Mouse (Mus musculus) Muller cell, postnatal 12 days (primary cell): ENCODE results near the gene Sesn3.
"Not testable (repeated sequence)": the region's sequence is repeated elsewhere in the genome, so short reads cannot be mapped to it uniquely, and the experiment has no call there.

Source experiments
- DNase-seq: peaks from one replicate; pipeline ENCODE4 v3.0.0-alpha.2; 2015; ENCODE audit errors: inconsistent ontology term

The Sesn3 gene

DNA sequence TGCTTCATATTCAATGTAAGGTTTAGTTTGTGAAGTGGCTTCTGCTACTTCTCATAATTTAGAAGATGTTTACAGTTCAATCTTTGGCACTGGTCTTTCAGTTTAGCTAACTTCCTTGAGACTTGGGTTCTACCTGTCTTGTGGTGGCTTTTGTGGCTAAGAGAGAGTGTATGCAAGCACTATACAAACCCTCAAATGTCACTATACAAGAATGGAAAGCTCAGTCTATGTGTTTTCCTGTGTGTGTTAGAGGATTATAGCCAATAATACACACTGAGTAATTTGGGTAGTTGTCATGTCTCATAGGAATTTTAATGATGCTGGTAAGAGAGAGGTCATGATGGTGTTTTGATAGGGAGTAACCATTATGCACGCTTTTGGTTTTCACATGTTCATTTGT lies 5.8 kb downstream of the Sesn3 start:
- no peak for DNase-seq

DNA sequence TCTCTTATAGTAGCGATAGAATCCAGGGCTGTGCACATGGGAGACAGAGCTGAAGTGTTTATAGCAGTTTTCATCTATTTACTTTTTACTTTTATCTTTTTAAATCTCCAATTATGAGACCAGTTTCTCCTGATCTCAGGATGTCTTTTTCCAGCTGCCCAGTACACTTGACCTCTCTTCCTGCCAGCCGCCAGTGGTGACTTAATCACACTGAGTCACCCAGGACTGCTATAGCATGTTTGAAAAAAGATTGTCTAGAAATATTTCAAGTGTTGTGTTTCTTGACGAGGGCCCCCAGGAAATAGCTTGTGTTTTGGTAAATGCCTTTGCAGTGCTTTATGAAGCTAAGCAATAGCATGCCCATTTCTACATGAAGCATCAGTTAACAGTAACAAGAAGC lies 10.2 kb downstream of the Sesn3 start:
- no peak for DNase-seq

DNA sequence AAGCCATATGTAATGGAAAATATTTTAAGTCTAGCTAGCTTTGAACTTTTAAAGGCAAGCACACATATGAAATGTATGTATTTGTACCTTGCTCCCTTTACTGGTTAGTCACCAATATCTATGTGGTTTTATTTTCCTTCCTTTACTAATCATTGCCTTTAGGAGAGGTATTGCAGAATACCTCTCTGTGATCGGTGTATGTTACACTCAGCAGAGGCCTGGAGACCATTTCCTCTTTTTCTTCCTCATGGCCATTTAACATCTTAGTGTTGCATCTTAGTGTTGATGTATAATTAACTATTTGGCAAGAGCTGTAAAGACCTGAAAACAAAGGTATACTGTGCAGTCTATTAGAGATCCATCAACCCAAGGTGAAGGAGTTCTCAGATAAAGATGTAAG lies 12.4 kb downstream of the Sesn3 start:
- DNase-seq: no peak

DNA sequence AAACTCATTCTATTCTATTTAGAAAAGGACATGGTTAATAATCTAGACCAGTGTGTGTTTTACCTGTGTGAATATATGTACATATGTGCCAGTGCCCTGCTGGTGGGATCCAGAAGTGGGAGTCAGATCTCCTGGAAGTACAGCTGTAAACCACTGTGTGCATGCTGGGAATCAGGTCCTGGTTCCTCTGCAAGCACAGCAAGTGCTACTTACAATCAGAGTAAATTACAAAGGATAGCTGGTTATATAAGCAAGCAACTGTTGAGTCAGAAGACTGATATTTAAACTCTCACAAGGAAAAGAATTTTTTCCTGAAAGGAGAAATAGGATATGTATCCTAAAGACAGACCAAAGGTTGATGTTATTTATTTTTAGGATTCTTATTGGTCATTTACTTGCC lies 13.6 kb downstream of the Sesn3 start:
- DNase-seq: no peak

DNA sequence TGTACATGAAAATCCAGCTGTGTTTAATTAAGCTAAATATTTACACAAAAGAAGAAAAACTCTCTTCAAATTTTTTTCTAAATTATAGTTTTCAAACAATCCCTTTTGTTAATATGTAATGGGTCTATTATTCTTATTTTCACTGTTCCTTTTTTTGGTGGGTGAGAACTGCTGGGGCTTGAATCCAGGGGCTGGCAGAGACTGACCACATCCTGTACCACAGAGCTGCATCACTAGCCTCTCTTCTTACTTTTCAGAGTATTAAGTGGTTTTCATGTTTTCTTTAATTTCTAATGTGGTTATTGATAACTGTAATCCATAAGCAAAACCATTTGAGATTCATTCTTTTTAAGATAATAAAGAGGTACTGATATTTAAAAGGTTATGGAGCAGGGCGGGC lies 19.0 kb downstream of the Sesn3 start:
- DNase-seq: no peak

DNA sequence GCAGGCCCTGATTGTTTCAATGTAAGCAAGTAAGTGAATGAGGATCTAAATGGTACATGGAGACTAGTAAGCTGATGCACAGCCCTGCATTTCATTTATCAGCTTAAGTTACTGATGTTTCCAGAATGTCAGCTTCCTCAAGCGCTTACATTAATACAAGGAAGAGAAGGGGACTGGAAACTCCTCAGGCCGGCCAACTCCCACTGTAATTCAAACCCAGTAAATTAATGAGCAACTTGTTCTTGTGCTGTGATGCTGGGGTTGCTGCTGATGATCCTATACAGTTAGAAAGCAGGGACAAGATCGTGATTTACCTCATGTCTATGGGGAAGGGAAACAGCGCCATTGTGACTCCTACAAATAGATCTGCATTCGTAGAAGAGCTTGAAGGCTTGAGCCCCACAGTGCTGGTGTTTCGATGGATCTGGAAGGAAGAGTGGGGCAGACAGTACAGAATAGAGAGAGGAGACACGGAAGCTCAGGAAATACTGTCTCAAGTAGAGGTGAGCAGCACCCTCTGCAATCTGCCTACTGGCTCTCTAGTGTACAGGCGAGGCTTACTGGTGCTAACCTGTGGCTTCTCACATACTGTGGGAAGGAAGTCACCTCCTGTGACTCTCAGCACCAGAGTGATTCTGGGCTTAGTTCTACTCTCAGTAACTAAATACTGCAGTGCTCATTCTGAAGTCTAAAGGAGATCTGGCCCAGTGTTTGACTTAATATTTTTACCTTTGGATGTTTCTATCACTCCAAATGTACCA lies 21.0 kb downstream of the Sesn3 start:
- DNase-seq: no peak

DNA sequence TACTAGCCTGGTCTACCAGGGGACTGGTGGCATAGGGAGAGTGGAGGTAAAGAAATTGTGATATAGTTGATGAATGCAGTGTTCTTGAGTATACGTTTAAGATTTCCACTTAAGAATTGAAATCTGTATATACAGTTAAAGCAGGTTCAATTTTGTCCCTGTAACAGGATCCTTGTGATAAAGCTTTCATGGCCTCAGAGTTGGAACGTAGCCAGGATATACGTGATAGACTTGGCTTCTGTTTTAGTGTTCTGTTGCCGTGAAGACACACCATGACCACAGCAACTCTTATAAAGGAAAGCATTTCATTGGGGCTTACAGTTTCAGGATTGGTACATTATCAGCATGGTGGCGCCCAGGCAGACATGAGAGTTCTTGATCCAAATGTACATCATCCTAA lies 22.3 kb downstream of the Sesn3 start:
- DNase-seq: no peak

DNA sequence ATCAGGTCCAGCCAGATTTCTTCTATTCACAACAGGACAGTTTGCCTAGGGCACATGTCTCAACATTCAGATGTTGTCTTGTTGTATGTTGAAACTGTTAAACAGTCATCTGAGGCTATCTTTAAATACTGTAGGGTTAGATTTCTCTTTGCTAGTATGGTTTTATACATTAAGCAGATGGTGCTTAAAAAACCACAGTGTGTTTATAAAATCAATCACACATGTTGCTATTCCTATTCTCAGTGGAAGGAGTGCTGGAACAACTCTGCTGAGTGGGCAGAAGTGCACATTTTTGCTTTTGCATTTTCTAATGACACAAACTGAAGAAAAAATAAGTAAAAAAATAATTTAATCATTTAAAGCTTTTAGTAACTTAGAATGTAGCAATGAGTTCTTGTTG lies 25.0 kb downstream of the Sesn3 start:
- no peak for DNase-seq

DNA sequence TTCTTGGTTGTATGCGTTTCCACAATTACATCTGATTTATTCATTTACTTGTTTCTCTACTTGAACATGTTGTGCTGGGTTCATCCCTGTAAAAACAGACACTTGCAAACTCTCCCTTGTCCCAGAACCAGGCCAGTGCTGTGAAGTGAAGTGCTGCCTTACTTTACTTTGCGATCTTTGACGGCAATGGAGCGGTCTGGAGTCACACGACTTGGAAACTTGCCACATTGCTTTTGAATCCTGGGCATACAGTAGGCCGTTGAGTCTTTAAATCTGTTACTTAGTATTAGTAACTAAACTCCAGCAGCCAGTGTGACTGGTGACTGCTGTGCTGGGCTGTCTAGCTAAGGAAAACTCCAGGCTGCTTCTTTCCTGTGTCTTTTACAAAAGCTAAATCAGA lies 25.9 kb downstream of the Sesn3 start:
- DNase-seq: no peak

DNA sequence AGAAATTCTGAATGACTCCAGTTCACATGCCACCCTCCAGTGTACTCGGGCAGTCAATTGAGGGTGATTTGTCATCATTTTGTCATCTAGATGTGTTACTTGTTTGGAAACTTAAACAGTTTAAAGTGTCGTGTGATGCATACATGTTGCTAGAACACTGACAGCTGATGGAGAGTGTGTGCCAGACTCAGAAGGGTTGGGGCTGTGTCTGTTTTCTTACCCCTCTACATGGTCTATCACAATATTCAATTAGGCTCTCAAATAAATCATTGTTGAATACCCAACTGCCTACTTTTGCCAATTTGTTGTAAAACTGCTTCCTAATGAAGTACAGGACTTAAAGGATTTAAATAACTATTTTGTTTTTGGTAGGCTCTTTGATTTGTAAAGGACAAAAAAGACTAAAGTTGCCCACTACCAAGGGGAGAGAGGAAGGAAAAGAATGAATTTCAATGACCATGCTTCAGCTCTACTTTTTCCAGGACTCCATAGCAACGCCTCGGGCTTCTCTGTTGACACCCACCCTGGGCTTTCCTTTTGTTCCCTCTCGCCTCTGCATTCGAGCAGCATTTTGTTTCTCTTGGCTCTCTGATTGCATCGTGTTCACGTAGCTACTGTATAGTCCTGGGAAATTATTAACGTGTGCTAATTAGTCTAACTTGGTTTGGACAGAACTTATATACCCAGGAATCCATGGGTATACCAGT lies 29.5 kb downstream of the Sesn3 start:
- no peak for DNase-seq

DNA sequence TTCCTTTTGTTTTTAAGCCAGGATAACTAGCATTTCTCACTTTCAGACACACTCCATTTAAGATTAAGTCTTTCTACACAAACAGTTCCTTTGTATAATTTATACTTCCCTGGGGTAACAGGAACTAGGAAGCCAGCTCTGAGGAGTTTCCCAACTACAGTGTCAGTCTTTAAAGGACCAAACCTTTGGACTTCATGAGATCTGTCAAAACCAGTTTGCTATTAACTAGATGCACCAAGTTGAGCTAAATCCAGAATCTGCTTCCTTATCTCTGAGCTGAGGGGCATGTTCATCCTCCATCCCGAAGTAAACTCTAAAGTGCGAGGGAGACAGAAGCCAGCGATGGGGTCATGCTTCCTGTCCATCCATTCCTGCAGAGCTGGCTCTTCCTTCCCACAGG lies 32.5 kb downstream of the Sesn3 start:
- DNase-seq: no peak

DNA sequence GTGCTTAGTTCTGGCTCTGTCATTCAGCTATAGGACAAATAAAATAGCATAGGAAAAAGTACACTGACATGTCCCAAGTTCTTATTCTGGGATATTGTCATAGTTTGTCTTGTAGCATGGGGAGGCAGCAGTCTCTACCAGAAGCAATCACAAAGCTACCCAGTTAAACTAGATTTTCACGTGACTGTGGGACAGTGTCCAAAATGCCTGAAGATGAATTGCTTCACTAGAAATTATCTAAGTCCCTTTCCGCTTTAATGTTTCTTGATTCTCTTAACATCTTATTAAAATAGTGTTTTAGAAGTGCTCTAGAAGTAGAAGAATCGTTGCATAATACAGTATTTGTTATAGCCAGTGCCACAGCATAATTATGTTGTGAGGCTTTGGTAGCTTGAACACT lies 39.1 kb downstream of the Sesn3 start:
- DNase-seq: peak; percentile 20

DNA sequence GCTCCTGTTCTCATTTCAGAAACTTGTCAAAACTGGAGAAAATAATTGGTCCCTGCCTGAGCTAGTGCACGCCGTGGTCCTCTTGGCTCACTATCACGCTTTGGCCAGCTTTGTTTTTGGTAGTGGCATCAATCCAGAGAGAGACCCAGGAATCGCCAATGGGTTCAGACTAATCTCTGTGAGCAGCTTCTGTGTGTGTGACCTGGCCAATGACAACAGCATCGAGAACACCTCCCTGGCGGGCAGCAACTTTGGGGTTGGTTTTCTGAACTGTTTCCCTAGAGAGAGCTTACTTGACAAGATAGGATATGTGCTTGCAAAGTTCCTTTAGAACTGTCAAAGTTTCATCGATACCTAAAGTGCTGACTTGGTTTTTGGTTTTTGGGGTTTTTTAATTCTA lies 39.6 kb downstream of the Sesn3 start:
- peak; percentile 12 for DNase-seq

DNA sequence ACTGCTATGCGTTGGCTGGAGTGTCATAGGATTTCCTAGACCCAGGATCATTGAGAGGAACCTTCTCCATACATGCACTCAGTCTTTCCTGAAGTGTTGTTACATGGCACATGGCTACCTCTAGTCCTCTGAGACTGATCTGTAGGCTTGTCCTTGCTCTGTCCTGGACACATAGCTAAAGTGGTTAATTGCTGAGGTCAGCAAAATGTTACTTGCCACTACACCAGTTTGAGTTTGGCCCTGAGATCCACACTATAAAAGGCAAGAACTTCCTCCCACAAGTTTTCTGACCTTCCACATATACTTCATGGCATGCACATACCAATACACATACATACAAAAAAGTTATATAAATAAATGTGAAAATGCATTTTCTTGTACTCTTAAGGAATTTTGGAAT lies 41.8 kb downstream of the Sesn3 start:
- DNase-seq: no peak

DNA sequence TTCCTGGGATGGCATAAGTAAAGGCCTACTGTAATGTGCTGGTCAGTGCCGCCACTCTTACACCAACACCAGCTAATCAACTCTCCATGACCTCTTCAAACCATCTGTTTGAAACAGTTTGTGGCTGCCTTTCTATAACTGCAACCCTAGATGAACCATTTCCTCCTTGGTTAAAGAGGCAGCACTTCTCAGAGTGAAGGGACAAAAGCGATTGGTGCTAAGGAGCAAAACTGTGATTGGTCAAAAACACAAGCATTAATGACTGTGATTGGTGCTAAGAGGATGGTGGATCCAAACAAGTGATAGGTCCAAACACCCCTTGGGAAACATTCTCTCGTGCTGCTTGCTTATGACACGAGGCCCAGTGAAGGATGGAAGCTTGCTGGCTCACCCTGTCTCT lies 61.0 kb downstream of the Sesn3 start:
- DNase-seq: no peak

DNA sequence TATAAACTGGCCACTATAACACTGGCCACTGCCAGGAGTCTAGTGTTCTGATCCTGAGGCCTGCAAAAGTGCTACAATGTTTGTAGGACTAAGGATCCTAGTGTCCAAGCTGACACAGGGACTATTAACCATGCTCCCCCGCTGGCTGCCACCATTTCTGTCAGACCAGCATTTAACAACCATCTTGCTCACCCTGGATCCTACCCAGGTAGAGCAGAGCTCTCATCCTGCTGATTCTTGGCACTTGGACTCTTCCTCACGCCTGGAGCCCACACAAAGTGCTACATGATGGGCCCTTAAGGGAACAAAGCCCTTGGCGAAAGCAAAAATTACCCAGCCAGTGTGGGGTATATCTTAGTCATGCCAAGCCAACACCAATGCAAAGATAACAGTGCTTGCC lies 62.0 kb downstream of the Sesn3 start:
- no peak for DNase-seq

DNA sequence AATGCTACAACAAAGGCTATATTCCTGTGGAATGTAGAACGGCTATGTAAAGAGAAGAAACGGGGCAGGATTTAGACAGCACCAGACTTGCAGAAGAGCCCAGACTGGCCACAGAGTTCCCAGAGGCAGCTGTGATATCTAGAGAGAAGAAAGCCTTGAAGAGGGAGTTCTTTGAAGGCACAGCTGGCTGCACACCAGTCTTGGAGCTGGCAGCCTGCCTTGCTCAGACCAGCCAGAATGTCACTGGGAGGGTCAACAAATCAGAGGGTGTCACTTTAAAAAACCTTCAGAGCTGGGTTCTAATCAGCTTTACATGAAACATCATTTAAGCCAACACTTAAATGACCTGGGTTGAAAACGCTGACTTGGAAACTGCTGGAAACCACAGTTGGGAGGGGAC lies 63.8 kb downstream of the Sesn3 start:
- DNase-seq: no peak

DNA sequence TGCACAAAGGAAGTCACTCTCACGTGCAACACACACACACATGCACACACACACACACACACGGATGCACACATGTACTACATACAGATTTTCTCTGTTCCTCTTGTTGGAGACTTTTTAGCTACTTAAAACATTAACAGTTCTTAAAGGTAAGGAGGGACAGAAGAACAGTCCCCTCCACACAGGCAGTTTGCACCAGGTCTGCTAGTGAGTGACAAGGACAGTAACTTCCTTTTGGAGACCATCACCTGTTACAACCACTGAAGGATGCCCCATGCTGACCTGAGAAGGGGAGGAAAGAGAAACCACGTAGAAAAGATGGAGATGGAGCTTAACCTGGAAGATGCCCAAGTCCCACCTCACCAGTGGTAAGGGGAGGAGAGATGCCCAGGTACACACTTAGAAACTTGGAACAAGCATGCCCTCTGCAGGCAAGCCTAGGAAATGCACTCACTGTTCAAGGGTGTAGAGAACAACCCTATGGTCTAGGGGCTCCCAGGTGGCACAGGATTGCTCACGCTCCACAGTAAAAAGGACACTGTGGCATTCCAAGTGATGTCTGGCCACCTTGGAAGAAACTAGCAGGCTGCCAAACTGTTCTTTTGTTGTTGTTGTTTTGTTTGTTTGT lies 67.3 kb downstream of the Sesn3 start:
- DNase-seq: peak; percentile 50

DNA sequence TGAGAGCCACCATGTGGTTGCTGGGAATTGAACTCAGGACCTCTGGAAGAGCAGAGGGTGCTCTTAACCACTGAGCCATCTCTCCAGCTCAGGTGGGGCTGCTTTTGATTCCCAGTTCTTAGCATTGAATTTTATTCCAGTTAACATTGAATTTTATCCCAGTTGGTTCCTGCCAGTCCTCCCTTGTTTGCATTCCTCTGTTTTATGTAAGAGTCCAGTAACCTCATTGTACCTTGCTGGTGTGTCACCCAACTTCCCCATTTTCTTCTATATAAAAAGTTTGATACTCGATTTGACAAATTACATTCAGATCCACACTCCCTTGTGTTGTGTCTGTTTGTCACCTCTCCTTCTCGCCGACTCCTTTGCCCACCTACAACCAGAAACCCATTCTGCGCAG lies 71.0 kb downstream of the Sesn3 start:
- DNase-seq: not testable (repeated sequence)

DNA sequence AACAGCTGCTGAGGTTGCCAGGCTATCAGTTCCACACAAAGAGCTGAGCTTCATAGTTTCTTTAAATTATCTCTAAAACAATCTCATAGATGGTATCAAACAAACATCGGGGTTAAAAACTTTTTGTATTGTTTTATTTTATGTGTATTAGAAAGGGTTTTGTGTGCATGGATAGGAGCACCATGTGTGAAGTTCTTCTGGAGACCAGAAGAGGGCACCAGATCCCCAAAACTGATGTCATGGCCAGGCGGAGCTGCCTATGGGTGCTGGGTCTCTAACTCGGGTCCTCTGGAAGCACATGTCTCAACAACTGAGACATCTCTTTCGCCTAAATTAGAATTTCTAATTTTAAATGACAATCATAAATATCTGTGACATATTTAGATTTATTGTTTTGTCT lies 73.5 kb downstream of the Sesn3 start:
- peak; percentile 8 for DNase-seq

DNA sequence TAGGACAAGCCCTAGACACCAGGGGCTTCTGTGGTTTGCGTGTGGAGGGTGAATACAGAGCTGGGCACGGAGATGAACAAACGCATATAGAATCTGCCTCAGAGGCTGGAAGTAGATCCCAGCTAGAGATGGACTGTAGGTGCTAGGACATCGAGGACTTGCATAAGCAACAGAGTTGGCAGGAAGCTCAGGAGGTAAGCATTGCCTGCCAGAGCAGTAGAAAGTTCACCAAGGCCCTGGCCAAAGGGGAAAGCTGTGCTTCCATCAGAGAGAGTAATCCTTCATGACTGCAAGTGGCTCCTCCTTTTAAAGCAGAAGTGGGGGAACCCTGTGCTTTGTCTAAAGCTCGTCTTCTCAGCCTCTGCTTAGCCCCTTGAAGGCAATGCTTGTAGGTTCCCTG lies 74.5 kb downstream of the Sesn3 start:
- no peak for DNase-seq

DNA sequence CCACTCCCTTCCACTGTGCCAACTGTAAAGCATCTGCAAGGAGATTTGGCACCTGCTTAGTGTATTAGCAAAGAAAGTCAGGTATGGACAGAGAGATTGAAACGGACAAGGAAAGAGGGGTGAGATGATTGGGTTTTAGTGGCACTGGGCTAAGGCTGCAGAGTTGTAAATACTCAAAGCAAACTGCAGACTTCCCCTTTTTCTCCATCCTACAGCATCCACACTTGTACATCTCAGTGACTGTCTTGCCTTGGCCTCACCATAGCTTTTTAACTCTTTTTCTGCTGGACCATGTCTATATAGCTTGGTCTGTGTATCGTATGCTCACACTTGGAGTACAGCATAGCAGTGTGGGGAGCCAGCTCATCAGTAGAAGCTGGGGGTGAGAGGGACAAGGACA lies 75.9 kb downstream of the Sesn3 start:
- DNase-seq: no peak

DNA sequence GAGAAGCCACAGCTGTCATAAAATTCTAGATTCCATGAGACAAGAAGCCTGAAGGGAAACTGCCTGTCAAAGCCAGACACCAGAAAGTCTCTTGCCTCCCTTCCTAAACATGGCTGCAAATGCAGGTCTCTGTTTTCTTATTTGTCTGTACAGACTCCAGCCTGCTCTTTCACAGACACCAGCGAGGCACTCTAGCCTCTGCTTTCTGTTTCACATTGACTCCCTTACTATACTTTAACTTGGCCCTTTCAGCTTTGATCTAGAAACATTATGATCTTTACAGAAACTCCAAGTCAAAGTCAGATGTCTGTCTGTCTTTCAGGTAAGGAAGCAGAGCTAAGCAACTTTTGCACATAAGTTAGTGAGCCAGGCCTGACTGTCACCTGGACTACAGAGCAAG lies 77.5 kb downstream of the Sesn3 start:
- DNase-seq: no peak
